Mouse (Mus musculus) erythroblast, embryonic 14.5 days (primary cell): Measurements from ENCODE around the gene Il12a.

Source experiments
- GATA1 ChIP-seq: IDR thresholded peaks from 2 replicates; pipeline ENCODE4 v1.6.1; 2012; ENCODE audit warnings: low read length, inconsistent platforms, mixed read lengths
- TAL1 ChIP-seq: IDR thresholded peaks from 3 replicates; pipeline ENCODE4 v1.6.1; 2012; ENCODE audit warnings: low read length, inconsistent platforms, mixed read lengths

DNA sequence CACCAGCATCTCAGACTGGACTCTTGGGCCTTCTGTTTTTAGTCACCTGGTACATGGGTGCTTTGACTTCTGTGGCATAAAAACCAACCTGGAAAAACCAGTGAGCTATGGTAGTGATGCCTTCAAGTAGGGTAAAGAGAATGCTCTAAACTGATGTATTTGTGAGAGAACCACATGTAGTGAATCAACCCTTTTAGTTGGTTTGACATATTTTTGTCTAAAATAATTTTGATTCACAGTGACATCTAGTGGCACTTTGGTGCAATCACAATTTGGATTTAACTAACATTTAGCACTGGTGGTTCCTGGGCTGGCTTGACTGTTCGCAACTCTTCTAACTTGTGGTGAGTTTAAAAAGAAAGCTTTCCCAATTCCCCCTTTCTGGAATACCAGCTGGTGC, 53.7 kb downstream of the Il12a start:
- no peak for TF ChIP-seq GATA1
- TF ChIP-seq TAL1, result no peak
